In genomic region chr2:134003146-134003545, GRCm38 (mm10) we compare ENCODE assay signal across 15 mouse cellular contexts.
"Had no signal": no experiment of that assay in that cellular context is flagged by ENCODE, and none has a peak within 500 bp of the region (broad histone marks: within the 10 kb centered on the region; RNA-seq: fewer than 3 reads in every experiment).

No protein-coding gene starts in this region.

- H3K9me3 ChIP-seq: limb, embryonic 12.5 days; liver, embryonic 13.5 days; lung, embryonic 15.5 days; megakaryocyte, embryonic 14.5 days; neural tube, embryonic 15.5 days had no signal

- DNase-seq: kidney, postnatal 25 days; liver; liver, embryonic 13.5 days; liver, postnatal 0 days; lung, postnatal 14 days; spleen, adult 18-20 months; thymus, adult 18-20 months; thymus, postnatal 14 days had no signal

- H3K36me3 ChIP-seq: limb, embryonic 12.5 days; liver, embryonic 13.5 days; lung, embryonic 15.5 days; neural tube, embryonic 15.5 days had no signal

- H3K4me3 ChIP-seq: limb, embryonic 12.5 days; liver, embryonic 13.5 days; lung, embryonic 15.5 days; megakaryocyte, embryonic 14.5 days; neural tube, embryonic 15.5 days had no signal

- H3K4me1 ChIP-seq: limb, embryonic 12.5 days; liver, embryonic 13.5 days; lung, embryonic 15.5 days; megakaryocyte, embryonic 14.5 days; neural tube, embryonic 15.5 days had no signal

- H3K27me3 ChIP-seq: limb, embryonic 12.5 days; liver, embryonic 13.5 days; lung, embryonic 15.5 days; megakaryocyte, embryonic 14.5 days; neural tube, embryonic 15.5 days had no signal

- ATAC-seq: liver, postnatal 0 days; midbrain, embryonic 16.5 days had no signal

- H3K9ac ChIP-seq: limb, embryonic 12.5 days; liver, embryonic 13.5 days; liver, postnatal 0 days; lung, embryonic 15.5 days; neural tube, embryonic 15.5 days had no signal

- H3K4me2 ChIP-seq: limb, embryonic 12.5 days; liver, embryonic 13.5 days; lung, embryonic 15.5 days; midbrain, embryonic 11.5 days; neural tube, embryonic 15.5 days had no signal

- H3K27ac ChIP-seq: limb, embryonic 12.5 days; liver, embryonic 13.5 days; lung, embryonic 15.5 days; macrophage; neural tube, embryonic 15.5 days had no signal
